Mouse (Mus musculus): Measurements from ENCODE around the gene Ndufb7.

The Ndufb7 gene

DNA sequence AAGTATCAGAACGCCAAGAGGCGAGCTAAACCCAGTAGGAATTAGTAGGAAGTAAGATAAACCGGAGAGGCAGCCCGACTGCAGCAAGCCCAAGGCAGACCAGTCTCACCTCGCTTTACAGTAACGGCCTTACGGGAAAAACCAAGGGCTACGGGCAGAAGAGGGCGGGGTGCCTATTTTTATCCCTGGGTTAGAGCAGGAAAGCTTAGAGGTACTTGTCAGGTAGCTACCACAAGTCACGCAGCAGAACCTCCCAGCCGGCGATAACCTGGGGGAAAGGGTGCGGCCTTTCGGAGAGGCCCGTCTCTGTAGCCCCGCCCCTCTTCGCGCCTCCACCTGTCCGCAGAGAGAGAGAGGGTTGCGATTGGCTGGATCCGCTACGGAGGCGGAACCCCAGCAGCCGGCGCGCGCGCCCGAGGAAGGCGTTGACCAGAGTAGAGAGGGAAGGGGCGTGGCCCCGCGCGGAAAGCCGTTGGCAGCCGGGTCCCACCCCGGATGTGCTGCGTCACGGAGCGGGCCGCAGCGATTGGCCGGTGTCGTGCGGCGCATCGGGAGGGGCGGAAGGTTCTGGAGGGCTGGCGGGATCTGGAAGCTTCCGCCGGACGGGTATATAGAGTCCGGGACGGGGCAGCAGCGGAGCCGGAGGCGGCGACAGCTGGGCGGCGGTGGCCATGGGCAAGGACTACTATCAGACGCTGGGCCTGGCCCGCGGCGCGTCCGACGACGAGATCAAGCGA lies 41.4 kb downstream of the Ndufb7 start, which contains the start of the genes Tecr and Dnajb1:
TSS of gene Tecr (minus strand) at position 311 of the 737 bp plus-strand sequence.
TSS of gene Dnajb1 (plus strand) at position 533 of the 737 bp plus-strand sequence.
- peak; percentile 99 for DNase-seq (ENCODE audit: low read depth, low spot score)

- peak; percentile 89 for DNase-seq (ENCODE audit: low read depth, low spot score)
Measured at GRCm38 (mm10) chr8:83608398-83608829, 41.9 kb downstream of the Ndufb7 start.

GRCm38 (mm10) chr8:83609086-83609485 lies 42.6 kb downstream of the Ndufb7 start:
- peak; percentile 57 for DNase-seq (ENCODE audit: low read depth, low spot score)

DNA sequence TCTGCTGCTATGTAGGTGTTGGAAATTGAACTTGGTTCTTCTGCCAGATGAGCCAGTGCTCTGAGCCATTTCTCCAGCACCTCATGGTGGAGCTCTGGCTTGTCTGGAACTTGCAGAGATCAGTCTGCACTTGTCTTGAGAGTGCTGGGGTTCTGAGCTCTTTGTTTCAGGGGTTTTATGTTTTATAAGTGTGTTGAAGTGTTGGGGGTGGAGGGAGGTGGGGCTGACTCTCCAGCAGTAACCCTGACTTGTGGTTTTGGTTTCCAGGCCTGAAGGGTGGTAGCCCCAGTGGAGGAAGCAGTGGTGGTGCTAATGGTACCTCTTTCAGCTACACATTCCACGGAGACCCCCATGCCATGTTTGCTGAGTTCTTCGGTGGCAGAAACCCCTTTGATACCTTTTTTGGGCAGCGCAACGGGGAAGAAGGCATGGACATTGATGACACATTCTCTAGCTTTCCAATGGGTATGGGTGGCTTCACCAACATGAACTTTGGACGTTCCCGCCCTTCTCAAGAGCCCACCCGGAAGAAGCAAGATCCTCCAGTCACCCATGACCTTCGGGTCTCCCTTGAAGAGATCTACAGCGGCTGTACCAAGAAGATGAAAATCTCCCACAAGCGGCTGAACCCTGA lies 43.2 kb downstream of the Ndufb7 start:
- no peak for DNase-seq (ENCODE audit: low read depth, low spot score)

DNA sequence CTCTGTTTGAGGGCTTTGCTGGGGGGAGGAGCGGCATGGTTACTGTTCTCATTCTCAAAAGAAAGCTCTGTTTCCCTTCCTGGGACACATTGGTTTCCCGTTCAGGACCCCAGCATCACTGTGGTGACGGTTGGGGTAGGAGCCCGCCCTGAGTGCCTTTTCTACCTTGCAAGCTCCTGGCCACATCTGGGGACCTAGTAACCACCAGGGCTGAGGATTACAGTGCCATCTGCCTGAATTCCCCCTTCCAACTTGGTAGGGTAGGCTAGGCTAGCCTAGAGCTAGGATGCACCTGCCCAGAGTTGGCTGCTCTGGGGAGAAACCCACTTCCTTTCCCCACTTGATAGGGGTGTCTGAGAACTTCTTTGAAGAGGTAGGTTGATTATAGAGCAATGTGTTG lies 45.5 kb downstream of the Ndufb7 start:
- DNase-seq (ENCODE audit: low read depth, low spot score) = no peak

DNA sequence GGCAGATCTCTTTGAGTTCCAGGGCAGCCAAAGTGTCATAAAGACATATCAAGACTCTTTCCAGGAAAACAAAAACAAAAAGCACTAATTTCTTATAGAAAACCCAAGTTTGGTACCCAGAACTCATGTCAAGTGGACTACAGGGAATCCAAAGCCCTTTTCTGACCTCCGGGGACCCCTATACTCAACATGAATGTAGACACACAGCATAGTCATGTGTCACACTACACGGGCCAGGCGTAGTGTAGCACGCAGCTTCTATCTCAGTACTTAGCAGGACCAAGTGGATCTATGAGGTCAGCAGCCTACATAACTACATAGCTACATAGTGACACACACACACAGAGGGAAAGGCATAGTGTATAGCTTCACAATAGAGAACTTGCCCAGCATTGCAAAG lies 47.2 kb downstream of the Ndufb7 start:
- no peak for DNase-seq (ENCODE audit: low read depth, low spot score)

- DNase-seq (ENCODE audit: low read depth, low spot score) = no peak
Measured at GRCm38 (mm10) chr8:83616625-83617024, 50.2 kb downstream of the Ndufb7 start.

DNA sequence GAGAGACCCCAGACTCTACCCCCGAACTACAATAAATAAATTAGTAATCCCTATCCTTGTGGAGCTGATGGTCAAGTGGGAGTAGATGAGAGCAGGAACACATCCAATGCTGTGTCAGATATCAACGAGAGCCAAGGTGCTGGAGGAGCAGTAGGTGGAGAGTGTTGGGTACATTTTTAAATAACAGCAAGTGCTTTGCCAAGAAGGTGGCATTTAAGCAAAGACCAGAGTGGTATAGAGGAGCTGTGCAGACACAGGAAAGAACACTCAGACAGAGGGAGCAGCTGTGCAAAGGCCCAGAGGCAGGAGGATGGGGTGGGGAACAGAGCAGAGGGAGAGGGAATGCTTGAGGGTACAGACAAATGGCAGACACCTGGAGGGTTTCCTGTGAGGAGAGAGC lies 50.6 kb downstream of the Ndufb7 start:
- DNase-seq (ENCODE audit: low read depth, low spot score) = peak; percentile 78

GRCm38 (mm10) chr8:83618566-83618965 lies 52.1 kb downstream of the Ndufb7 start:
- no peak for DNase-seq (ENCODE audit: low read depth, low spot score)

DNA sequence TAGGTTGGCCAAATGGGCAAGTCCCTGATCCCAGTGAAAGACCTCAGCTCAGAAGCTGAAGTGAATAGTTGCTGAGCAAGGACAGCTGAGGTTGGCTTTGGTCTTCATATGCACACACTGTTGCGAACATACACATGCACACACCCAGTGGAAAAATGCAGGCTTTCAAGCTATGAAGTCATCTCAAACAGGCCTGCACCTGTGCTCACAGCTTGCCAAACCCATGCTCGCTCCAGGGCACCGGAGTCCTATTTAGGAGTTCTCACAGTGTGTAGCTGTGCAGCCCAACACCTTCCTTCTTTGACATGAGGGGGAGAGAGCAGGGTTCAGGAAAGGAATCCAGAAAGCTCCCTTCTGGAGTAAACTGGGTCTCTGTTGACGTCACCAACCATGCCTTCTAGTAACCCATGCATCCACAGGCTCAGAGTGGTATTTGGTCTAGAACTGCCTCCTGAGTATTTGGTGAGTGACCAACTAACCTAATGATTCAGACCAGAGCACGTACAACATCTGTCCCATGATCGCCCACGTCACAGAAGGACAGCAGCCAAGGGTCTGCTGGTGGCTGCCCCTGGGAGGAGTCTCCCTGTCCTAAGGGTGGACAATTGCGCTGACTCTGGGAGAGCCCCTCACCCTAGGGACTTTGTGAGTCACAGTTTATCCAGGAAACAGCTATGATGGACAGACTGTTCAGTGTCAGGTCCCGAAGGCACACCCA lies 53.3 kb downstream of the Ndufb7 start:
- no peak for DNase-seq (ENCODE audit: low read depth, low spot score)

All from brain, adult 2 months (tissue).